Mouse (Mus musculus) intestine, embryonic 14.5 days (tissue): Measurements from ENCODE around the gene Zfp273. TPM values are rescaled to one million over a fixed set of nuclear protein-coding genes. Genes with fewer than 3 reads are reported as not detected.
"Not testable (repeated sequence)": the region's sequence is repeated elsewhere in the genome, so short reads cannot be mapped to it uniquely, and the experiment has no call there.

Experiments used
- ATAC-seq: fragments of 200-750 bp; cut with Nextera tagmentation; replicated peaks from 2 replicates; pipeline ENCODE4 v1.8.0; 2017; ENCODE audit warnings: low read depth, moderate number of reproducible peaks, moderate TSS enrichment, moderate library complexity; ENCODE audit not compliant: low FRiP score, low TSS enrichment
- DNase-seq: peaks from one replicate; pipeline ENCODE4 v3.0.0-alpha.2; 2018; ENCODE audit warnings: low spot score
- H3K27ac ChIP-seq: fragments of 300-500 bp; sonication (generic); 2 replicates; pipeline ENCODE4 v1.5.1; 2014; ENCODE audit warnings: low read depth, mild to moderate bottlenecking, control low read depth
- H3K27me3 ChIP-seq: fragments of 300-500 bp; sonication (generic); replicated peaks from 2 replicates; pipeline ENCODE4 v1.6.1; 2014; ENCODE audit warnings: low read length, control low read depth; ENCODE audit not compliant: control insufficient read depth, insufficient read depth
- H3K36me3 ChIP-seq: fragments of 300-500 bp; sonication (generic); 2 replicates; pipeline ENCODE4 v1.6.1; 2014; ENCODE audit warnings: low read length, control low read depth; ENCODE audit not compliant: control insufficient read depth, insufficient read depth
- H3K4me1 ChIP-seq: fragments of 300-500 bp; sonication (generic); replicated peaks from 2 replicates; pipeline ENCODE4 v1.6.1; 2014; ENCODE audit warnings: low read length, control low read depth, mixed read lengths; ENCODE audit not compliant: control insufficient read depth, insufficient read depth
- H3K4me2 ChIP-seq: fragments of 300-500 bp; sonication (generic); 2 replicates; pipeline ENCODE4 v1.6.1; 2014; ENCODE audit warnings: low read length
- H3K4me3 ChIP-seq: fragments of 300-500 bp; sonication (generic); 2 replicates; pipeline ENCODE4 v1.5.1; 2014; ENCODE audit warnings: low read depth, low read length, control low read depth, mixed read lengths
- H3K9ac ChIP-seq: fragments of 300-500 bp; sonication (generic); 2 replicates; pipeline ENCODE4 v1.6.1; 2014; ENCODE audit warnings: mild to moderate bottlenecking, low read length
- H3K9me3 ChIP-seq: fragments of 300-500 bp; sonication (generic); 2 replicates; pipeline ENCODE4 v1.6.1; 2016; ENCODE audit warnings: low read length, control low read depth; ENCODE audit not compliant: control insufficient read depth
- WGBS: fragments of 180-500 bp; shearing (Covaris S2); extraction: QIAGEN DNeasy Blood & Tissue Kit; methylation state at CpG from one replicate; pipeline ENCODE4 v1.1.7; 2014; 5-methylcytosine and 5-hydroxymethylcytosine counted together
- polyA plus RNA-seq: library from polyadenylated mRNA; unstranded; fragments of >200 nt; fragmentation: Nextera tagmentation; extraction: Ambion mirVana; gene quantifications from 2 replicates; pipeline ENCODE4 v1.2.1, GENCODE M21; 2014

The Zfp273 gene
- polyA plus RNA-seq, 1 experiment from 2014 or later, result 7.4 TPM

GRCm38 (mm10) chr13:67857317-67857716 lies 43.8 kb downstream of the Zfp273 start:
- no peak overlapping the region for H3K27ac ChIP-seq
- DNase-seq, result no peak
- H3K4me1 ChIP-seq, result no peaks in the 10 kb centered on the region
- H3K4me2 ChIP-seq, result no peak overlapping the region
- WGBS, result 29% methylated on average over 1 of the region's 1 CpGs
- no peak overlapping the region for H3K9ac ChIP-seq
- no peaks in the 10 kb centered on the region for H3K36me3 ChIP-seq
- no peaks in the 10 kb centered on the region for H3K9me3 ChIP-seq
- ATAC-seq, result no peak
- no peaks in the 10 kb centered on the region for H3K27me3 ChIP-seq
- no peak overlapping the region for H3K4me3 ChIP-seq

GRCm38 (mm10) chr13:67862508-67862907 lies 49.0 kb downstream of the Zfp273 start:
- ATAC-seq, result no peak
- Histone ChIP-seq H3K4me3 (no peak overlapping the region), H3K9me3 (no peaks in the 10 kb centered on the region), H3K4me1 (no peaks in the 10 kb centered on the region), H3K27ac (no peak overlapping the region), H3K27me3 (no peaks in the 10 kb centered on the region), H3K9ac (no peak overlapping the region), H3K4me2 (no peak overlapping the region), H3K36me3 (no peaks in the 10 kb centered on the region)
- WGBS, result 82% methylated on average over 9 of the region's 9 CpGs
- no peak for DNase-seq

DNA sequence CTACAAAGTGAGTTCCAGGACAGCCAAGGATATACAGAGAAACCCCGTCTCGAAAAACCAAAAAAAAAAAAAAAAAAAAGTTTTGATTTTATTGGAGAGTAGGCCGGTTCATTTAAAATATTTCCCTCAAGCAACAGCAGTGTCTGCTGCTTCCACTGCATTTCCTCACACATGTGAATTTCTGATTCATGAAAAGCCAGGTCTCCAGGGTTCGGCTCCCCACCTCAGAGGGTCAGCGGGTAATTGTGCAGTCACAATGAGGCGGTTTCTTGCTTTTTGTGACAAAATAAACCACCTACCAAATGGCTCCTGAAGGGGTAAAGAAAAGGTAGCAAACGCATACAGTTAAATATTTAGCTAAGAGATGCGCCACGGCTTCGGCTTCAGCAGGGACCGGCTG lies 49.5 kb downstream of the Zfp273 start, which contains the start of gene BC048507:
TSS of gene BC048507 (plus strand) at position 301 of the 400 bp plus-strand sequence.
- H3K36me3 ChIP-seq, result no peaks in the 10 kb centered on the region
- no peak within 1 kb of the TSS for H3K27ac ChIP-seq
- ATAC-seq, result no peak
- H3K27me3 ChIP-seq, result no peaks in the 10 kb centered on the region
- no peak for DNase-seq
- H3K9me3 ChIP-seq, result no peaks in the 10 kb centered on the region
- H3K9ac ChIP-seq, result no peak within 1 kb of the TSS
- no peak within 1 kb of the TSS for H3K4me3 ChIP-seq
- 81% methylated on average over 11 of the region's 11 CpGs for WGBS
- H3K4me2 ChIP-seq, result no peak within 1 kb of the TSS
- H3K4me1 ChIP-seq, result no peaks in the 10 kb centered on the region

- Histone ChIP-seq H3K4me2 (no peak overlapping the region), H3K9ac (no peak overlapping the region), H3K9me3 (no peaks in the 10 kb centered on the region), H3K4me3 (no peak overlapping the region), H3K36me3 (no peaks in the 10 kb centered on the region), H3K27ac (no peak overlapping the region), H3K4me1 (no peaks in the 10 kb centered on the region), H3K27me3 (no peaks in the 10 kb centered on the region)
- DNase-seq (no peak), ATAC-seq (no peak)
- WGBS, result 57% methylated on average over 5 of the region's 5 CpGs
These were observed 51.3 kb downstream of the Zfp273 start for GRCm38 (mm10) chr13:67864764-67865350.

GRCm38 (mm10) chr13:67867899-67868298 lies 54.4 kb downstream of the Zfp273 start:
- Histone ChIP-seq H3K9ac (no peak overlapping the region), H3K36me3 (no peaks in the 10 kb centered on the region), H3K4me3 (no peak overlapping the region), H3K27ac (no peak overlapping the region), H3K9me3 (no peaks in the 10 kb centered on the region), H3K27me3 (no peaks in the 10 kb centered on the region), H3K4me1 (no peaks in the 10 kb centered on the region), H3K4me2 (no peak overlapping the region)
- DNase-seq (no peak), ATAC-seq (no peak)
- 22% methylated on average over 3 of the region's 3 CpGs for WGBS

DNA sequence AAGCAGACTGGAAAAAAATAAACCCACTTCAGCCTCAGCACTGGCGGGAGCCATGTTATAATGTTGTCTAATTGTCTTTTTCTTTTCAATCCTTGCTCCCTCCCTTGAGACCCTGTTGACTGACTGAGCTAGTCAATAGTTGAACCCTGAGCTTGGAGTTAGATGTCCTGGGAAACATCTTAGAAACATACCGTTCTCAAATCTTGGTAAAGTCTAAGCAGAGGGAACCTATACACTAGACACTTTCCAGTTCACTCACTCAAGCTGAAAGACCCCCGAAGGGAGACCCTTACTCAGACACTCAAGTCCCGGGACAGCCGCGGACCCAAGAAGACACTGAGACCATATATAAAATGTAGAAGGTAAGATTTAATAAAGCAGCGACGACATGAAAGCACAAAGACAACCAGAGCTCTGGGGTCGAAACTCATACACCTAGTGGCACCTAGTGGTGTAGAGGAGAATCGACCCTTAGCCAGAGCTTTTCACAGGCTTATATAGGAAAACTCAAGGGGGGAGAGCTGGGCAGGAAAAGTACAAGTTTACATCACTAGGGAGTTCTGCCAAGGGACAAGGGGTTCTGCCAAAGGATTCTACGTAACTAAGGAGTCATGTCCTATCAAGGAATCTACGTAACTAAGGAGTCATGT lies 62.6 kb downstream of the Zfp273 start:
- not testable (repeated sequence) for H3K4me2 ChIP-seq, H3K9me3 ChIP-seq, ATAC-seq, H3K27ac ChIP-seq, H3K36me3 ChIP-seq, H3K4me3 ChIP-seq, DNase-seq, H3K9ac ChIP-seq, H3K4me1 ChIP-seq, H3K27me3 ChIP-seq
- WGBS, result 36% methylated on average over 6 of the region's 12 CpGs

Other genes with a start within 250 kb of the Zfp273 start
- 4.7 and 4.8 TPM in 2 replicates for gene Zfp729b, start 204.0 kb upstream of the Zfp273 start, polyA plus RNA-seq
- gene Gm49345, start 176.0 kb upstream of the Zfp273 start, polyA plus RNA-seq, result not detected in 2 replicates
- gene Zfp729a, start 175.9 kb upstream of the Zfp273 start, polyA plus RNA-seq, result 3.6 and 5.0 TPM in 2 replicates
- 11.0 and 12.6 TPM in 2 replicates for gene Zfp738, start 126.7 kb upstream of the Zfp273 start, polyA plus RNA-seq
- 2.9 and 3.1 TPM in 2 replicates for gene Zfp65, start 84.6 kb upstream of the Zfp273 start, polyA plus RNA-seq
- gene Zfp85, start 58.5 kb upstream of the Zfp273 start, polyA plus RNA-seq, result 5.1 and 6.1 TPM in 2 replicates
- gene Zfp493, start 34.0 kb upstream of the Zfp273 start, polyA plus RNA-seq, result 3.1 and 3.4 TPM in 2 replicates
- gene Gm10037, start 17.4 kb downstream of the Zfp273 start, polyA plus RNA-seq, result 3.7 TPM in 2 replicates
- gene BC048507, start 49.6 kb downstream of the Zfp273 start, polyA plus RNA-seq, result not detected in 2 replicates